Mouse (Mus musculus) heart, adult 2 months (tissue): ENCODE results near the gene Itpr2. TPM values are rescaled to one million over a fixed set of nuclear protein-coding genes. Genes with fewer than 3 reads are reported as not detected.

Experiments used
- DNase-seq, 2 experiments: peaks; one replicate each; pipeline ENCODE4 v3.0.0; 2021
- H3K27ac ChIP-seq: fragments of 200-600 bp; 2 replicates; pipeline ENCODE4 v1.8.1; 2022
- H3K27me3 ChIP-seq: fragments of 200-500 bp; 2 replicates; pipeline ENCODE4 v1.6.1; 2012; ENCODE audit warnings: mild to moderate bottlenecking, low read length, inconsistent platforms, mixed read lengths; ENCODE audit not compliant: control insufficient read depth, insufficient read depth
- H3K36me3 ChIP-seq: fragments of 200-500 bp; 2 replicates; pipeline ENCODE4 v1.6.1; 2012; ENCODE audit warnings: low read length, inconsistent platforms; ENCODE audit not compliant: control insufficient read depth, insufficient read depth
- H3K4me1 ChIP-seq: fragments of 200-500 bp; 2 replicates; pipeline ENCODE4 v1.6.1; 2011; ENCODE audit warnings: low read length; ENCODE audit not compliant: control insufficient read depth, insufficient read depth
- H3K4me3 ChIP-seq: fragments of 200-600 bp; 2 replicates; pipeline ENCODE4 v1.8.1; 2022
- H3K79me2 ChIP-seq: fragments of 200-500 bp; replicated peaks from 2 replicates; pipeline ENCODE4 v1.6.1; 2012; ENCODE audit warnings: mild to moderate bottlenecking, inconsistent platforms, low read length, moderate library complexity, mixed read lengths; ENCODE audit not compliant: control insufficient read depth, insufficient read depth
- H3K9ac ChIP-seq: fragments of 200-500 bp; 2 replicates; pipeline ENCODE4 v1.6.1; 2012; ENCODE audit warnings: low read depth, mild to moderate bottlenecking, control low read depth, inconsistent platforms, low read length, mixed read lengths
- CTCF ChIP-seq: fragments of 200-600 bp; IDR thresholded peaks from 2 replicates; pipeline ENCODE4 v1.8.1; 2022; ENCODE audit warnings: antibody characterized with exemption, mild to moderate bottlenecking, moderate library complexity
- EP300 ChIP-seq: fragments of 200-500 bp; IDR thresholded peaks from 2 replicates; pipeline ENCODE4 v1.6.1; 2011; ENCODE audit warnings: low read depth, low read length, control low read depth; ENCODE audit not compliant: insufficient read depth
- POLR2A ChIP-seq: fragments of 200-500 bp; IDR thresholded peaks from 2 replicates; pipeline ENCODE4 v1.6.1; 2011; ENCODE audit warnings: mild to moderate bottlenecking, low read depth, low read length, control low read depth; ENCODE audit not compliant: insufficient read depth
- WGBS: fragments of 180-500 bp; shearing (Covaris S2); methylation state at CpG from one replicate; pipeline ENCODE4 v1.1.7; 2018; 5-methylcytosine and 5-hydroxymethylcytosine counted together
- intact Hi-C: fragments of 180-260 bp; cut with DNase I; formaldehyde crosslinking; loops from one replicate; pipeline ENCODE4 v1.15.1; 2025
- polyA plus RNA-seq: library from polyadenylated mRNA; depleted of rRNA; stranded (reverse); fragments of >200 nt; gene quantifications from 2 replicates; pipeline ENCODE4 v1.2.3, GENCODE M21; 2012
- total RNA-seq, 2 experiments: library from RNA; stranded (reverse); gene quantifications; 2 replicates each; pipeline ENCODE4 v1.2.3; 2021

The Itpr2 gene
- total and polyA plus RNA-seq, 3 experiments = 6.6 to 23.7 (median 20.1) TPM

DNA sequence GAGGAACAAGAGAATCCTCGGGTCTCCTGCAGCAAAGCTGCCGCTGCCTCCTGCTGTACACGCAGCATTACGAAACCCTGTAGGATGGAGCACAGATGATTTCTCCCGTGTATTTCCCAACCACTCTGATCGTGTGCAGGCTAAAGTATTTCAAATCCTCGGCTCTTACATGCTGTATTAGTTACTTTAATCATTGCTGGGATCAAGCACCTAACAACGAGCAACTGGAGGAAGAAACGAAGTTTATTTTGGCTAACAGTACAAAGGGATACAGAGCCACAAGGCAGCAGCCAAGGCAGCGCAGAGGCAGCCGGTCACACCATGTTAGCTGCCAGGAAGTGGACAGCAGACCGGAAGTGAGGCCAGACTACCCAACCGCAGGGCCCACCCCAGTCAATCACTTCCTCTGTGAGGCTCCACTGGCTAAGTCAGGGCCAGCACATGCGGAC is 331.4 kb downstream of the Itpr2 start:
- no peaks in the 10 kb centered on the region for H3K4me1 ChIP-seq
- DNase-seq = peak; percentile 56 to 77
- no peak overlapping the region for H3K9ac ChIP-seq
- H3K4me3 ChIP-seq = no peak overlapping the region
- no peaks in the 10 kb centered on the region for H3K27me3 ChIP-seq
- 0 out of 2 replicates have a peak, but pooled peaks have one; percentile 17 for TF ChIP-seq POLR2A
- TF ChIP-seq EP300 = no peak
- TF ChIP-seq CTCF = no peak
- H3K27ac ChIP-seq = no peak overlapping the region
- intact Hi-C loops = no loop called here
- no peaks in the 10 kb centered on the region for H3K36me3 ChIP-seq
- H3K79me2 ChIP-seq = no peaks in the 10 kb centered on the region
- 59% methylated on average over 14 of the region's 14 CpGs for WGBS

DNA sequence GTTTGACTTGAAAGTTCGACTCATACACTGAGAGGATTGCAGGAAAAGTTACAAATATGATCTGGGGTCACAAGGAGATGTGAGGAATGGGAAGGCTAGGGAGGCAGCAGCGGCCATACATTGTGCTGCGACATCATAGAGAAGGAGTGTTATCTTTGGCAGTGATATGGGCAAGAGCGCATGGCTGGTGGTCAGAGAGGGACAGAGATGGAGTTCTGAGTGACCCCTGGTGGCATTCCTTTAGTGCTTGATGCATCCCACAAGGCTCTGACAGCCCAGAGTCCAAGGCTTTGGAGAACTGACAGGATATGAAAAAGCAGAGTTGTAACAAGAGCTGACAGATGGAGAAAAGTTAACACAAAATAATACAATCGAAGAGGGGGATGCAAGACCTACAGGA is 334.8 kb downstream of the Itpr2 start:
- Histone ChIP-seq H3K9ac (no peak overlapping the region), H3K4me3 (no peak overlapping the region), H3K79me2 (no peaks in the 10 kb centered on the region), H3K4me1 (peaks cover 1% of the 10 kb centered on the region; the same call in 1 of the 2 replicates), H3K27ac (no peak overlapping the region), H3K27me3 (no peaks in the 10 kb centered on the region), H3K36me3 (peaks cover 3% of the 10 kb centered on the region)
- intact Hi-C loops = no loop called here
- 62% methylated on average over 5 of the region's 5 CpGs for WGBS
- TF ChIP-seq CTCF (no peak), EP300 (no peak), POLR2A (no peak)
- no peak for DNase-seq

DNA sequence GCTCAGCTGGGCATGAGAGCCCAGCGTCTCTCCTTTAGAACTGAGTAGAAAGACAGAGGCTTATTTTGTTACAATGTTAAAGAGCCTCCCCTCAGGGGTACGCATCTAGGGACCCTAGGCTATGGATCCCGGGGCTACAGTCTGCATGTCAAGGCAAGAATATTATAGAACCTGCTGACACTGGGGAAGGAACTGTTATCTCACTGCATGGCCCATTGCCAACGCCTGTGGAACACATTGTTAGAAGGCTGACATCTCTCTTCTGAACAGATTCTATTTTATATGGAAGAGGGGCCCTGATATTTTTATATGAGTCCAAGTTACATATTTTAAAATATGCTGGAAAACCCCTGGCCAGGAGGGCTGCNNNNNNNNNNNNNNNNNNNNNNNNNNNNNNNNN is 342.4 kb downstream of the Itpr2 start:
- Histone ChIP-seq H3K4me3 (no peak overlapping the region), H3K9ac (no peak overlapping the region), H3K4me1 (peaks cover 1% of the 10 kb centered on the region; the same call in 1 of the 2 replicates), H3K27ac (no peak overlapping the region), H3K79me2 (no peaks in the 10 kb centered on the region), H3K36me3 (peaks cover 5% of the 10 kb centered on the region), H3K27me3 (no peaks in the 10 kb centered on the region)
- 51% methylated on average over 4 of the region's 4 CpGs for WGBS
- peak in 1 of 2 experiments; percentile 20 for DNase-seq
- intact Hi-C loops = loop anchor here (5.0 kb wide), 2 partner anchors 113 to 327 kb away; no protein-coding TSS in a partner anchor
- TF ChIP-seq EP300 = no peak
- TF ChIP-seq POLR2A = no peak
- TF ChIP-seq CTCF = no peak

DNA sequence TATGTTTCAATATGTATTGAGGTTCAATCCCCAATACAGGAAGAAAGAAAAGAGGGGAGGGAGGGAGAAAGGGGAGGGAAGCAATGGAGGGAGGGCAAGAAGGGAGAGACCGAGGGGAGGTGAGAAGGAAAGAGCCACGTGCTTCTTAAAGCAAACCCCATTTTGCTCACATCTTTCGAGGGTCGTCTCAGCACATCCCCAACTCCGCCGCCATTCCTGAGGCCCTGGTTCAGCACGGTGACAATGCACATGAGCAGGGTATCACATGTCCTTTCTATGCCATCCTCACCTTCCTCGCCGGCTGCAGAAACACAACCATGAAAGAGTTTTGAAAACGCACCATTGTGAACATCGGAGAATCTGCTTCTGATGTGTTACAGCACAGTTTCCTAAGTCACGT is 343.3 kb downstream of the Itpr2 start:
- TF ChIP-seq EP300 (no peak), POLR2A (no peak), CTCF (no peak)

DNA sequence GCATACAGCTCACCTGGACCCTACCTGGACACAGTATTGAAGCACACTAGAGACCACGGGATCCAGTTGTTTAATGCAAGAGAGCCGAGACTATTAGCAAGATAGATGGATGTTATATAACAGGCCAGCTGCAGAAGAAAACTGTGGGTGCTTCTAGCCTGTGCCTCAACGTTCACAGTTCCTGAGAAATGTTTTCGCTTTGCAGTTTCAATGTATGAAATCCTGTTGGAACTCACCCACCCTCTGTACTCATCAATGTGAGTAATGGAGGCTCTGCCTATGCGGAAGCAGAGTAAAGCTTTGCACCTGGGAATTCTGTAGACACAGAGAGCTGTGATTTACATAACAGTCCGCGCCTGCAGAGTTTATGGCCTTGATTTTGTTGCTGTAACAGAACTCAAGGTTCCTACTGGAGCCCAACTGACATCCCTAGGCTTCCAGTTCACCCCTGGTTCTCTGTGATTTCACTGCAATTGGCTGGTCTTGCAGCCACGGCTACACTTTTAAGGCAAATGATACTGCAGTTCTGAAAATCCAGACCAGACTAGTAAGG is 344.0 kb downstream of the Itpr2 start:
- H3K27me3 ChIP-seq = no peaks in the 10 kb centered on the region
- DNase-seq = no peak
- no peak overlapping the region for H3K27ac ChIP-seq
- H3K4me3 ChIP-seq = no peak overlapping the region
- H3K4me1 ChIP-seq = peaks cover 1% of the 10 kb centered on the region; the same call in 1 of the 2 replicates
- H3K9ac ChIP-seq = no peak overlapping the region
- peaks cover 5% of the 10 kb centered on the region for H3K36me3 ChIP-seq
- H3K79me2 ChIP-seq = no peaks in the 10 kb centered on the region
- intact Hi-C loops = loop anchor here (5.0 kb wide), 1 partner anchor 326 kb away; no protein-coding TSS in a partner anchor
- WGBS = 96% methylated on average over 8 of the region's 8 CpGs
- no peak for TF ChIP-seq CTCF
- no peak for TF ChIP-seq POLR2A
- no peak for TF ChIP-seq EP300

More for the DNA sequence above, 343.3 kb downstream of the Itpr2 start:
- WGBS = 94% methylated on average over 12 of the region's 12 CpGs
- no peak for DNase-seq
- H3K27me3 ChIP-seq = no peaks in the 10 kb centered on the region
- no peaks in the 10 kb centered on the region for H3K79me2 ChIP-seq
- H3K9ac ChIP-seq = no peak overlapping the region
- no peak overlapping the region for H3K27ac ChIP-seq
- no peak overlapping the region for H3K4me3 ChIP-seq
- peaks cover 5% of the 10 kb centered on the region for H3K36me3 ChIP-seq
- intact Hi-C loops = loop anchor here (5.0 kb wide), 1 partner anchor 326 kb away; no protein-coding TSS in a partner anchor
- peaks cover 1% of the 10 kb centered on the region; the same call in 1 of the 2 replicates for H3K4me1 ChIP-seq

DNA sequence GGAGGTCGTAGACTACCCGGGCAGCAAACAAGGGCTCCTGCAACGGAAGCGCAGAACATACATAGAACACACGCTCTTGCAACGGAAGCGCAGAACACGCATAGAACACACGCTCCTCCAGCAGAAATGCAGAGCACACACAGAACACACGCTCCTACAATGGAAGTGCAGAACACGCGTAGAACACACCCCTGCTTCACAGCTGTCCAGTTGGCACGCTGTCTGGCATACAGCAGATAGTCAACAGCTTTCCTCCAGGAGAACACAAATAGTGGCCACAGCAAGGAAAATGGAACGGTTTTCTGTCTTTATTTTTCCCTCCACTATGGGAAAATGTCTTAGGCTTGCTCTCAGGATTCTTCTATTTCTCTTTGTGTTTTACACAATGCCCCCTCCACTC is 344.9 kb downstream of the Itpr2 start:
- 92% methylated on average over 14 of the region's 14 CpGs for WGBS
- H3K27ac ChIP-seq = no peak overlapping the region
- intact Hi-C loops = loop anchor here (5.0 kb wide), 1 partner anchor 325 kb away; no protein-coding TSS in a partner anchor
- H3K4me3 ChIP-seq = no peak overlapping the region
- peaks cover 2% of the 10 kb centered on the region; the same call in 1 of the 2 replicates for H3K36me3 ChIP-seq
- no peaks in the 10 kb centered on the region for H3K79me2 ChIP-seq
- no peaks in the 10 kb centered on the region for H3K27me3 ChIP-seq
- no peak for DNase-seq
- H3K4me1 ChIP-seq = no peaks in the 10 kb centered on the region
- H3K9ac ChIP-seq = no peak overlapping the region
- TF ChIP-seq EP300 (no peak), POLR2A (no peak), CTCF (no peak)
